Mouse (Mus musculus): ENCODE measurements around the gene Btbd1.

Btbd1 gene

GRCm38 (mm10) chr7:81775325-81775724, 53.9 kb downstream of the Btbd1 start:
- no peak for DNase-seq

- no peak for DNase-seq
Observed at GRCm38 (mm10) chr7:81772786-81773539, 56.3 kb downstream of the Btbd1 start.

GRCm38 (mm10) chr7:81763110-81763845, 66.0 kb downstream of the Btbd1 start:
- peak; percentile 13 for DNase-seq

- DNase-seq = peak; percentile 82
Observed at GRCm38 (mm10) chr7:81762180-81763109, 66.8 kb downstream of the Btbd1 start, which contains the start of gene Ramac. TSS of gene Ramac (plus strand) at chr7:81762925.

GRCm38 (mm10) chr7:81747956-81748355, 81.3 kb downstream of the Btbd1 start:
- no peak for DNase-seq

- DNase-seq = no peak
Observed at GRCm38 (mm10) chr7:81744145-81744544, 85.1 kb downstream of the Btbd1 start.
